Mouse (Mus musculus): ENCODE measurements at regions not wholly inside any gene's neighbourhood (a gene's known extent, or its start where the extent isn't known, plus 50 kb on each side); places are given as distances from the start of the nearest gene placed in this dataset.

DNA sequence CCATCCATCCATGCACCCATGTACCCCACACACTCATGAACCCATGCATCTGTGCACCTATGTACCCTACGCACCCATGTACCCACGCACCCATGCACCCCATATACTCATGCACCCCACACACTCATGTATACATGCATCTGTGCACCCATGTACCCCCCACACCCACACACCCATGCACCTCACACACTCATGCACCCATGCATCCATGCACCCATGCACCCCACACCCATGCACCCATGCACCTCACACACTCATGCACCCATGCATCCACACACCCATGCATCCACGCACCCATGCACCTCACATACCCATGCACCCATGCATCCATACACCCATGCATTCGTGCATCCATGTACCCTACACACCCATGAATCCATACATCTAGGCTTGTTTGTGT is 63.6 kb downstream of the 4930564D02Rik start:
- no peak for DNase-seq (ENCODE audit: low spot score)

DNA sequence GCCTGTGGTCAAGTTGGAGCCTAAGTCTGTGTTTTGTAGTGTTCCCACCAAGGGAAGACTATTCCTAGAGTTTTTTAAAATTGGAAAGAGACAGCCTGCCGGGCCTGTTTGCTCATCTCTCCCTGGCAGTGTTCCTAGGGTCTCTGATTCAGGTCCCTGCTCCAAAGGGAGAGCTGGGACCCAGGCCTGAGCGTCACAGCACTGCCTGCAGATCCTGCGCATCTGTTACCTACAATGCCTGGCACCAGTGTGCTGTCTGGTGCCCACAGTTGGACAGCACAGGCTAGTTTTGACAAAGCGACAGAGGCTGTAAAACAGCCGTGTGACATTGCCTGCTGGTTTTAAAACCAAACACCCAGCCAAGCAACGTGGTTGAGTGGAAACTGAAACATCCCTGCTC is 64.4 kb downstream of the 4930564D02Rik start:
- DNase-seq (ENCODE audit: low spot score), result no peak

DNA sequence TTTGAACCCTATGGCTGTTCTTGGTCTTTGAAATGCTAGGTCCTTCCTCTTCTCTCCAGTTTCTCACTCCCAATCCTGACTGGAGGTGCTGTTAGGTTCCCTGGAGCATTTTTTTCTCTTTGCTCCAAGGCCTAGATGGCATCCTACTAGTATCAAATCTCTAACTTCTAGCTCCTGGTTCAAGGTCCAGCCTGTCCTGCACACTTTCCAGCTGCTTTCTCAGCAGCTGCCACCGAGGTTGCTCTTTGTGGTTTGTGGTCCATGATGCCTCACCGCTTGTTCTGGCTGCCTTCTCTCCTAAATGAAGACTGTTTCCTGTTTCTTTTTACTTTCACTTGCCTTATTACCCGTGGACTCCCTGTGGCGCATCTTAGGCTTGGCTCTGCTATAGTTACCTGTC is 66.4 kb downstream of the 4930564D02Rik start:
- no peak for DNase-seq (ENCODE audit: low spot score)

DNA sequence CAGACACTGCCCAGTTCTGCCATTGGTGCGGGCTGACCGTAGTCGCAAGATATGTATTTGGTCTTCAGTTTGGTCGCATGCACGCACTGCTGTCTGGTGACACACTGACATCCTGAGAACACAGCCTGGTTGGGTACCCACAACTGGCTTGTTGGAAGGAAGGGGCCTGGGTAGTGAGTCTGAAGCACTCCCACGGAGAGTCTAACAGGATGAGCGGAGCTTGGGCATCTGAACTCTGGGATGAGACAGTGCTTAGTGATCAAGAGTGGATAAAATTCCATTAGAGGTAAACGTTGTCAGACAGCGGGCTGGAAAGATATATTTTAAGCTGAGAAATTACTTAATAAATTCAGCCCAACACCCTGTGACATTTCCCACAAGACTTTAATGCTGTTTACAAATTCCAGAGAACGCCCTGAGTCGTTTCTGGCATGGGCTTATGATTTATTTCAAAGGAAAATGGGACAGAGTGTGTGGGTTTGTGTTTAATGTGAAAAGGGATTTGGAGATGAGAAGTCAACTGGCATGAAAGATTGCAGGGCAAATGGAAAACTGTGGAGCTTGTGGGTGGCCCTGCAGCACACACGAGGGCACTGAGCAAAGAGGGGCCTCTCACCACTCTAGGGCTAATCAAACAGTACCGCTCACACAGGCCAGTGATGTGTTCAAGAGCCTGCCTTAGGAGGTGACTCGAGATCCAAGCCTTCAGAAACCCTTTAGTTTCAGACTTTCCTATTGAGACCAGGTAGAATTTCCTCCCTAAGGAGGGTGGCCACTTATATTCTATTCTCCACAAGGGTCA is 74.7 kb downstream of the 4930564D02Rik start:
- DNase-seq (ENCODE audit: low spot score), result no peak

GRCm38 (mm10) chr3:105142631-105143030 is 76.0 kb downstream of the 4930564D02Rik start:
- no peak for DNase-seq (ENCODE audit: low spot score)

DNA sequence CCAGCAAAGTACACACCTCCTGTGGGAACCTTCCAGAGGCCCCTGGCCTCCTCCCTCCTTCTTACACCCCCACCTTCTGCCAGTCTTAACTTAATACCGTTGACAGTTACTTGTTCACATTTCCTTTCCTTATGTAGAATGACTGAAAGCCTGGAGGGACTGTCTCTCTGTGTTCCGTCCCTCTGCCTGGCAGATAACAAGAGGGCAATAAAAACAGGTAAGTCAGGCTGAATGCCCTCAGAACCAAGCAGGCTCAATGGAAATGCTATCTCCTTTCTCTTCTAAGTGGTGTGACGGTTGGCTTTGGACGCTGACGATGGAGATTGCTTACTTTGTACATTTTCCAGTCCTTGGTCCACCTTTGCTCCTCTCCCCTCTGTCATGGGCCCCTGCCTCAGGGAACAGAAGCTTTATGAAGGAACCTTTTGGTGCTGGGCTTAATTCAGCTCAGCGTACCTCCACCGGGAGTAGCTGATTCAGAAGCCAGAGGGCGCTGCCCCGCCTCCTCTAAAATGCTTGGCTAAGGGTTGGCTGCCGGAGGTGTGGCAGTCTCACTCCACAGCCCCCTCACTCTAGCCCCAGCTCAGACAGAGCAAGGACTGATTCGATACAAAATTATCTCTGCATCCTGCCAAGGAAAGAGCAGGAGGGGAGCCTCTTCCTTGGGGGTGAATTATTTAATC is 85.0 kb downstream of the 4930564D02Rik start:
- no peak for DNase-seq (ENCODE audit: low spot score)

- no peak for DNase-seq (ENCODE audit: low spot score)
Measured at GRCm38 (mm10) chr3:105152158-105152541, 85.5 kb downstream of the 4930564D02Rik start.

GRCm38 (mm10) chr3:105158376-105158775 is 91.7 kb downstream of the 4930564D02Rik start:
- DNase-seq (ENCODE audit: low spot score), result no peak

DNA sequence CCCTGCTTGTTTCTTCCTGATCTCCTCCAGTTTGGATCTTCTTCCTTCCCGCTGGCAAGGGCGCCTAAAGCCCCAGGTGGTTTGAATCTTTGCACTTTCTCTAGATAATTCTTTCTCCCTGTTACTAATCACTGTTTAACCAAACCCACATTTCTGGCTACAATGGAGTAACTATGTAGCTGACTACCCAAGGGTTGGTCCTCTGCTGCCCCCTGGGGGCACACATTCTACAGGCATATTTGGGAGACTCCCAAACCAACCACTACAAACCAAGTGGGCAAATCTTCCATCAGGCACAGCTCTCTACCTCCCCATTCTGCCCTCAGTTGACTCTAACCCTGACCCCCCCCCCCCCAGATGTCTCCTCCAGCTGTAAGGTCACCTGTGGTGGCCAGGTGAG is 98.7 kb downstream of the 4930564D02Rik start:
- peak; percentile 52 for DNase-seq (ENCODE audit: low spot score)

- no peak for DNase-seq (ENCODE audit: low spot score)
Measured at GRCm38 (mm10) chr3:105169117-105169516, 102.5 kb downstream of the 4930564D02Rik start.

DNA sequence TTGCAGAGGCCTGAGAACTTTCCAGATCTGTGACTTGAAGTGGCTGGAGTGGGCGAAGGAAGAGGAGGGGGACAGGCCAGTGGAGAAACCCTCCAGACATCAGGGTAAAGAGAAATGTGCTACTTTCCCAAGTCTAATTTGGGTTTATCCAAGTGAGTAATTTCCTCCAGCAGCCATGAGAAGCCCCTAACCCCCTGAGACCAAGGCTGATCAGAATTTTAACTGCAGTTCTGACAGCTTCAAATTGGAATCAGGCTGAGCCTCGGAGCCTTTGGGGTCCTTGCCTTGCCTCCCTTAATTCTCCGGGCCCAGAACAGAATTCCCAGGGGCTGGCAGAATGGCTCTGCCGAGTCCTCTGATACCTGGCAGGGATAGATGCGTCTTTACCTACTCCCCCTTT is 104.9 kb downstream of the 4930564D02Rik start:
- no peak for DNase-seq (ENCODE audit: low spot score)

DNA sequence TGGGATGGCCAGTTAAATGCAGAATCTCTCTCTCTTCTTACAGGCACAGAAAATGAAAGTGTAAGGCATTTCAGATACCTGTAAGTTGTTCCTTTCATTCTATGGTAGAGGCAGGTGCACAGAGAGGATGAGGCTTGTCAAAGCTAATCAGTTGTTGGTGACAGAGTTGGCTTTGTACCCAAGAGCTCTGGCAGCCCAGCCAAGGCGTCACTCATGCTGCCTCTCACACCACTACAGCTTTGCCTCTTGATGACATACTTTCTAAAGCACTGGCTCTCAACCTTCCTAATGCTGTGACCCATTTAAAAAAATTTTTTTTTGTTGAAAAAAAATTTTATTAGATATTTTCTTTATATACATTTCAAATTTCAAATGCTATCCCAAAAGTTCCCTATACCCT is 105.4 kb downstream of the 4930564D02Rik start:
- DNase-seq (ENCODE audit: low spot score), result no peak

DNA sequence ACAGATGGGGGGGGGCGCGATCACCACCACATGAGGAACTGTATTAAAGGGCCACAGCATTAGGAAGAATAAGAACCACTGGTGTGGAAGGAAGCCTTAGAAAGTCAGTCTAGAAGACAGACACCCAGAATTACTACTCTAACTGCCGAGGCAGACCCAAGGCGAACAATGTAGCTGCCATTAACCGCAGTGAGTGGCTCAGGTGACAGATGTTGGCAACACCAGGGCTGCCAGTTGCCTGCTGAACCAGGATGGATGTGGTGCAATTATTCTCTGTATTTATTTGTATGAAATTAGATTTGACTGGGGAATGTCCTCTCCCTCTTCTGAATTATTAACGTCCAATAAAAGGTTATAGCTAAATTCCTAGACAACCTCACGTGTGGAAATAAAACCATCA is 124.7 kb downstream of the 4930564D02Rik start:
- no peak for DNase-seq (ENCODE audit: low spot score)

- DNase-seq (ENCODE audit: low spot score), result no peak
Measured at GRCm38 (mm10) chr3:105191830-105192229, 125.2 kb downstream of the 4930564D02Rik start.

- DNase-seq (ENCODE audit: low spot score), result no peak
Measured at GRCm38 (mm10) chr3:105200735-105201134, 134.1 kb downstream of the 4930564D02Rik start.

DNA sequence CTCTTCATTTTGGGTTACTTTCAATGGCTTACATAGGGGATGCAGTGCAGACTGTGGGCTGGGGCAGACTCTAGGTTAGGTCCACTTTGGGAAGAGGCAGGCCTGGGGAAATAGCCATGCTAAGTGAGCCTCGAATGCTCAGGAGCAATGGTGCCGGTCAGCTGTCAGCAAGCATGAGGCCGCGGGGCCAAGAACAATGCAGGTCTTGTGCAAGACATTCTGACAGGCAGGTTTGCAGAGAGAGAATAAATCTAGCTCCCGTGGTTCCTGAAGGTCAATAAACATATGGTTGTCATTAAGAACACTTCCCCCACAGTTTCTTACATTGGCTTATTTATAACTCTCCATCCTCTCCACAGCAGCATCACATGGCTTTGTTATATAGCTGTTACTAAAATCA is 142.5 kb downstream of the 4930564D02Rik start:
- DNase-seq (ENCODE audit: low spot score), result no peak

- DNase-seq (ENCODE audit: low spot score), result no peak
Measured at GRCm38 (mm10) chr3:105211023-105211422, 144.4 kb downstream of the 4930564D02Rik start.

DNA sequence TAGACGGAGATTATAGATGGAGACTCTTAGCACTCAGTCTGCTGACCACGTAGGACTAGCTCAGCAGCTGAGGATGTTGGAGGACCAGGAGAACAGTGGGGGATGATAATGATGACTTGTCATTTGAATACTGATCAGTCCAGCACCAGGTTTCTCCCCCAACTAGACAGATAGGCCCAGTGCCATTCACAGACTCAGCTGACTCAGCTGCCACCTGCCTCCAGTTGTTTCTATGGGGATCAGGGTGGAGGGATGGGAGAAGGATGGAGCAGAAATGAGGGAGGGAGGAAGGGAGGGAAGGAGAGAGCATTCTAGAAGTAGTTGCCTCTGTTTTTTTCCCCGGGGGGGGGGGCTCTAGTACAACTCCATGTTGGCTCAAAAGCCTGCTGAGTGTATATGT is 145.1 kb downstream of the 4930564D02Rik start:
- DNase-seq (ENCODE audit: low spot score), result no peak

- DNase-seq (ENCODE audit: low spot score), result no peak
Measured at GRCm38 (mm10) chr3:105214867-105215266, 148.2 kb downstream of the 4930564D02Rik start.

- no peak for DNase-seq (ENCODE audit: low spot score)
Measured at GRCm38 (mm10) chr3:105215729-105216128, 149.1 kb downstream of the 4930564D02Rik start.

DNA sequence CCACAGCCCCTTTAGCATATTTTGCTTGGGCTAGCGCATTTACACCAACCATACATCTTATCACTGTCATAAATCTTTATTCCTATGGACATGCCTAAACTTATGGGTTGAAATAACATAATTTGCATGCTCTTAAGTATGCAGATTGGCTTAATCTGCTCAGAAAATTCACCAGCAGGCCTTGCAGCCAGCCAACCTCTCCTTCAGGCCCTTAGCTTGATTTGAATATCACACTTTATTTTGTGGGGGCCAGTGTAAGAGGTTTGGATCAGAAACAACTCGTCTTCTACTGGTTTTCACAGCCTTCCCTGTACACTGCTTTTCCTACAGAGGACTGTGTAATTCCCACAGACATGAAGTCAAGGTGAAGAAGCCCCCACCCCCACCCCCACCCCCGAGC is 153.0 kb downstream of the 4930564D02Rik start:
- no peak for DNase-seq (ENCODE audit: low spot score)

- no peak for DNase-seq (ENCODE audit: low spot score)
Measured at GRCm38 (mm10) chr3:105220641-105221040, 154.0 kb downstream of the 4930564D02Rik start.

- DNase-seq (ENCODE audit: low spot score), result no peak
Measured at GRCm38 (mm10) chr3:105222925-105223324, 156.3 kb downstream of the 4930564D02Rik start.

All from urinary bladder, adult 2 months (tissue).